25 mouse cellular contexts compared by ENCODE assay signal in the genomic region with DNA sequence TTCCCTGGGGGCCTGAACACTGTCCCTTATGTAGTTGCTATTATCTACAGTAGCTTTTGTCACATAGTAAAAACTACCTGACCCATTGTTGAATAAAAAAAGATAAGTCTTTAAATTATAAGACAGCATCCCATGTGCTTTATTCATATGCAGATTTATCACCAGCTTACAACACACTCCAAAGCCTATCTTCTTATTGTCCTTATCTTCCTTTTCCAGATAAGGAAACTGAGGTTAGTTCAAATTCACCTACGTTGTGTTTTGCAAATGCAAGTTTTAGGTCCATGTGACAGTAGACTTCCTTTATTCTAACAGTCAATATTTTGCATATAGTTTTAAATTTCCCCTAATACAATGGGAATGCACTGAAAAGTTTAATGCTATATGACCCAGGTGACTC.
"Had no signal": no experiment of that assay in that cellular context is flagged by ENCODE, and none has a peak within 500 bp of the region (broad histone marks: within the 10 kb centered on the region; RNA-seq: fewer than 3 reads in every experiment).

No protein-coding gene starts in this region.

- H3K27ac ChIP-seq: embryonic facial prominence, embryonic 10.5 days; embryonic facial prominence, embryonic 12.5 days; embryonic facial prominence, embryonic 13.5 days; embryonic facial prominence, embryonic 15.5 days; forebrain, embryonic 10.5 days; forebrain, embryonic 12.5 days; forebrain, embryonic 13.5 days; forebrain, embryonic 15.5 days; gastrocnemius, adult 2 months; heart, adult 2 months had no signal

- H3K27me3 ChIP-seq: embryonic facial prominence, embryonic 12.5 days; embryonic facial prominence, embryonic 13.5 days; embryonic facial prominence, embryonic 15.5 days; forebrain, embryonic 12.5 days; forebrain, embryonic 13.5 days; forebrain, embryonic 15.5 days had no signal

- H3K36me3 ChIP-seq: embryonic facial prominence, embryonic 10.5 days; embryonic facial prominence, embryonic 12.5 days; embryonic facial prominence, embryonic 13.5 days; embryonic facial prominence, embryonic 15.5 days; forebrain, embryonic 10.5 days; forebrain, embryonic 12.5 days; forebrain, embryonic 15.5 days had no signal

- H3K9ac ChIP-seq: embryonic facial prominence, embryonic 12.5 days; embryonic facial prominence, embryonic 13.5 days; embryonic facial prominence, embryonic 15.5 days; forebrain, embryonic 12.5 days; forebrain, embryonic 13.5 days; forebrain, embryonic 15.5 days; forebrain, postnatal 0 days had no signal

- H3K9me3 ChIP-seq: embryonic facial prominence, embryonic 10.5 days; embryonic facial prominence, embryonic 12.5 days; embryonic facial prominence, embryonic 13.5 days; embryonic facial prominence, embryonic 15.5 days; forebrain, embryonic 10.5 days; forebrain, embryonic 12.5 days; forebrain, embryonic 13.5 days; forebrain, embryonic 15.5 days had no signal

- H3K4me3 ChIP-seq: embryonic facial prominence, embryonic 10.5 days; embryonic facial prominence, embryonic 12.5 days; embryonic facial prominence, embryonic 13.5 days; embryonic facial prominence, embryonic 15.5 days; erythroblast, embryonic 14.5 days; forebrain, embryonic 10.5 days; forebrain, embryonic 12.5 days; forebrain, embryonic 13.5 days; forebrain, embryonic 15.5 days; gastrocnemius, adult 2 months; heart, adult 2 months had no signal

- DNase-seq: cerebellum, adult 9-10 months; cerebellum, adult 9-11 months; cerebellum, postnatal 10 days; cerebellum, postnatal 14 days; cerebellum, postnatal 25 days; cerebellum, postnatal 36 days; embryo, embryonic 11 days; forebrain, postnatal 0 days; gastrocnemius, adult 2 months; gastrocnemius, postnatal 10 days; gastrocnemius, postnatal 14 days; gastrocnemius, postnatal 25 days; gastrocnemius, postnatal 36 days; heart, adult 11 months; heart, adult 18-20 months; heart, adult 2 months had no signal

- H3K4me1 ChIP-seq: embryonic facial prominence, embryonic 10.5 days; embryonic facial prominence, embryonic 12.5 days; embryonic facial prominence, embryonic 13.5 days; embryonic facial prominence, embryonic 15.5 days; forebrain, embryonic 10.5 days; forebrain, embryonic 12.5 days; forebrain, embryonic 15.5 days had no signal
